Comparison of ENCODE assay signal across 9 mouse cellular contexts in genomic region chr3:91416137-91416536, GRCm38 (mm10).
DNase-seq lines count a peak whose midpoint lies in the region; TF ChIP-seq lines count a peak whose summit lies in the region.
"Had no signal": no experiment of that assay in that cellular context is flagged by ENCODE, and none has a peak within 500 bp of the region (broad histone marks: within the 10 kb centered on the region; RNA-seq: fewer than 3 reads in every experiment).

No protein-coding gene starts in this region.

- 32% methylated on average over 3 of the region's 3 CpGs for WGBS in cerebellum, adult 2 months

- H3K4me3 ChIP-seq in cerebellum, adult 2 months (replicated peaks; ENCODE audit: insufficient read depth, low read depth, low read length), result no peak overlapping the region
- H3K4me3 ChIP-seq: megakaryocyte, embryonic 14.5 days had no signal

- no peaks in the 10 kb centered on the region for H3K27me3 ChIP-seq in cerebellum, adult 2 months (ENCODE audit: control insufficient read depth, insufficient read depth, low read length)
- H3K27me3 ChIP-seq: megakaryocyte, embryonic 14.5 days had no signal

- no peaks in the 10 kb centered on the region for H3K4me1 ChIP-seq in cerebellum, adult 2 months (ENCODE audit: control insufficient read depth, insufficient read depth, low read length)
- H3K4me1 ChIP-seq: megakaryocyte, embryonic 14.5 days had no signal

- H3K27ac ChIP-seq in cerebellum, adult 2 months (ENCODE audit: insufficient read depth, low read length), result no peak overlapping the region

- no peak for TF ChIP-seq CTCF in cerebellum, adult 2 months (IDR thresholded peaks at IDR 0.05; ENCODE audit: borderline replicate concordance, insufficient read depth, low read depth, low read length)

- DNase-seq in adrenal gland, adult (ENCODE audit: inconsistent age in 2 of 2, low spot score in 1 of 2), result peak; percentile 15 to 62
- DNase-seq in adrenal gland, postnatal 25 days, result no peak
- peak; percentile 42 for DNase-seq in layer of hippocampus, adult 11-12 months (ENCODE audit: low spot score)
- no peak for DNase-seq in layer of hippocampus, postnatal 25 days (ENCODE audit: extremely low spot score in 1 of 2, low spot score in 1 of 2)
- DNase-seq in NIH3T3 (ENCODE audit: low read depth), result peak; percentile 54
- peak; percentile 3 for DNase-seq in kidney, postnatal 14 days
- no peak for DNase-seq in gastrocnemius, postnatal 25 days
- no peak for DNase-seq in cerebellum, adult 2 months

- no peak for TF ChIP-seq POLR2A in cerebellum, adult 2 months (IDR thresholded peaks at IDR 0.05; ENCODE audit: borderline replicate concordance, insufficient read depth, low read length)

Comparison
In these comparisons a context has a peak if more than half of its experiments do, and no peak if none do; other contexts are left out.
1. DNase-seq: peak in adrenal gland, adult (2 of 2), layer of hippocampus, adult 11-12 months (single experiment), NIH3T3 (single experiment) and kidney, postnatal 14 days (single experiment); none in adrenal gland, postnatal 25 days (single experiment), layer of hippocampus, postnatal 25 days (0 of 2), gastrocnemius, postnatal 25 days (single experiment) and cerebellum, adult 2 months (0 of 2).